Mouse (Mus musculus): ENCODE measurements around the gene Kansl3. TPM values are rescaled to one million over a fixed set of nuclear protein-coding genes. Genes with fewer than 3 reads are reported as not detected.
A peak's percentile ranks its signal among the peaks of the same experiment; 100 is the strongest.

The Kansl3 gene
- total RNA-seq, 2 experiments from 2014 or later = 76.1 to 76.8 TPM

- peak; percentile 51 to 76 for DNase-seq (ENCODE audit: low spot score in 2 of 2)
- no peak for TF ChIP-seq CTCF (conservative IDR thresholded peaks at IDR 0.05)
These were observed 16.6 kb downstream of the Kansl3 start for GRCm38 (mm10) chr1:36352351-36352750.

GRCm38 (mm10) chr1:36342547-36342946 is 26.4 kb downstream of the Kansl3 start:
- no peak overlapping the region for H3K27ac ChIP-seq
- H3K4me3 ChIP-seq = no peak overlapping the region
- TF ChIP-seq CTCF (conservative IDR thresholded peaks at IDR 0.05) = no peak
- no peak for DNase-seq (ENCODE audit: low spot score in 2 of 2)

More at GRCm38 (mm10) chr1:36352351-36352750, 16.6 kb downstream of the Kansl3 start:
- H3K27ac ChIP-seq = no peak overlapping the region
- no peak overlapping the region for H3K4me3 ChIP-seq

- no peak for DNase-seq (ENCODE audit: low spot score in 2 of 2)
These were observed 35.8 kb downstream of the Kansl3 start for GRCm38 (mm10) chr1:36332955-36333887.

GRCm38 (mm10) chr1:36331743-36332142 is 37.2 kb downstream of the Kansl3 start:
- DNase-seq (ENCODE audit: low spot score in 2 of 2) = no peak
- no peak for TF ChIP-seq CTCF (conservative IDR thresholded peaks at IDR 0.05)
- H3K27ac ChIP-seq = no peak overlapping the region
- no peak overlapping the region for H3K4me3 ChIP-seq

More at GRCm38 (mm10) chr1:36332955-36333887, 35.8 kb downstream of the Kansl3 start:
- Histone ChIP-seq H3K4me3 (no peak overlapping the region), H3K27ac (no peak overlapping the region)
- TF ChIP-seq CTCF (conservative IDR thresholded peaks at IDR 0.05) = no peak

GRCm38 (mm10) chr1:36326815-36327214 is 42.2 kb downstream of the Kansl3 start:
- Histone ChIP-seq H3K27ac (no peak overlapping the region), H3K4me3 (no peak overlapping the region)
- no peak for TF ChIP-seq CTCF (conservative IDR thresholded peaks at IDR 0.05)
- DNase-seq (ENCODE audit: low spot score in 2 of 2) = peak; percentile 62 to 66

GRCm38 (mm10) chr1:36325900-36326321 is 43.1 kb downstream of the Kansl3 start:
- H3K4me3 ChIP-seq = no peak overlapping the region
- TF ChIP-seq CTCF (conservative IDR thresholded peaks at IDR 0.05) = no peak
- DNase-seq (ENCODE audit: low spot score in 2 of 2) = no peak
- H3K27ac ChIP-seq = no peak overlapping the region

GRCm38 (mm10) chr1:36323746-36324448 is 45.1 kb downstream of the Kansl3 start:
- peak; percentile 81 for TF ChIP-seq CTCF (conservative IDR thresholded peaks at IDR 0.05)
- DNase-seq (ENCODE audit: low spot score in 2 of 2) = peak; percentile 48
- Histone ChIP-seq H3K4me3 (no peak overlapping the region), H3K27ac (no peak overlapping the region)

GRCm38 (mm10) chr1:36323076-36323475 is 45.9 kb downstream of the Kansl3 start:
- TF ChIP-seq CTCF (conservative IDR thresholded peaks at IDR 0.05) = no peak
- DNase-seq (ENCODE audit: low spot score in 2 of 2) = no peak
- H3K4me3 ChIP-seq = no peak overlapping the region
- H3K27ac ChIP-seq = no peak overlapping the region

GRCm38 (mm10) chr1:36321829-36322573 is 47.0 kb downstream of the Kansl3 start:
- TF ChIP-seq CTCF (conservative IDR thresholded peaks at IDR 0.05) = peak; percentile 73
- peak in 1 of 2 experiments; percentile 25 for DNase-seq (ENCODE audit: low spot score in 2 of 2)

GRCm38 (mm10) chr1:36321164-36321563 is 47.8 kb downstream of the Kansl3 start:
- TF ChIP-seq CTCF (conservative IDR thresholded peaks at IDR 0.05) = no peak

More at GRCm38 (mm10) chr1:36321829-36322573, 47.0 kb downstream of the Kansl3 start:
- no peak overlapping the region for H3K4me3 ChIP-seq
- H3K27ac ChIP-seq = no peak overlapping the region

GRCm38 (mm10) chr1:36315776-36316100 is 53.2 kb downstream of the Kansl3 start:
- no peak overlapping the region for H3K27ac ChIP-seq
- no peak for TF ChIP-seq CTCF (conservative IDR thresholded peaks at IDR 0.05)
- DNase-seq (ENCODE audit: low spot score in 2 of 2) = no peak
- H3K4me3 ChIP-seq = no peak overlapping the region

More at GRCm38 (mm10) chr1:36321164-36321563, 47.8 kb downstream of the Kansl3 start:
- no peak overlapping the region for H3K27ac ChIP-seq
- H3K4me3 ChIP-seq = no peak overlapping the region
- DNase-seq (ENCODE audit: low spot score in 2 of 2) = no peak

- Histone ChIP-seq H3K4me3 (no peak overlapping the region), H3K27ac (no peak overlapping the region)
- no peak for DNase-seq (ENCODE audit: low spot score in 2 of 2)
- no peak for TF ChIP-seq CTCF (conservative IDR thresholded peaks at IDR 0.05)
These were observed 53.8 kb downstream of the Kansl3 start for GRCm38 (mm10) chr1:36314959-36315775.

All from layer of hippocampus, adult 2 months (tissue).